Mouse (Mus musculus) bone marrow, adult 2 months (tissue): ENCODE measurements around the gene B3gnt8.

ENCODE experiments used
- CTCF ChIP-seq: fragments of 200-500 bp; IDR thresholded peaks from 2 replicates; pipeline ENCODE4 v1.5.1; 2011; ENCODE audit warnings: low read length, control low read depth; ENCODE audit not compliant: control insufficient read depth, insufficient read depth
- POLR2A ChIP-seq: fragments of 200-500 bp; IDR thresholded peaks from 2 replicates; pipeline ENCODE4 v1.6.1; 2011; ENCODE audit warnings: low read depth, mild to moderate bottlenecking, control low read depth, low read length, borderline replicate concordance; ENCODE audit not compliant: control insufficient read depth

GRCm38 (mm10) chr7:25611501-25611900 lies 15.0 kb upstream of the B3gnt8 start:
- TF ChIP-seq CTCF (no peak), POLR2A (no peak)
